ENCODE assay signal across 12 mouse cellular contexts in genomic region chr3:95394385-95394784, GRCm38 (mm10). TPM values are rescaled to one million over a fixed set of nuclear protein-coding genes. Genes with fewer than 3 reads are reported as not detected.
A peak's percentile ranks its signal among the peaks of the same experiment; 100 is the strongest.
DNase-seq lines count a peak whose midpoint lies in the region; ATAC-seq and TF ChIP-seq lines count a peak whose summit lies in the region.
"Had no signal": no experiment of that assay in that cellular context is flagged by ENCODE, and none has a peak within 500 bp of the region (broad histone marks: within the 10 kb centered on the region; RNA-seq: fewer than 3 reads in every experiment).

No protein-coding gene starts in this region.

- DNase-seq in adrenal gland, postnatal 10 days: peak; percentile 15
- no peak for DNase-seq in adrenal gland, postnatal 4 days (ENCODE audit: low spot score in 2 of 2)
- peak; percentile 1 to 4 for DNase-seq in spleen, adult 2 months (ENCODE audit: low read depth in 1 of 2, low spot score in 2 of 2)
- no peak for DNase-seq in spleen, adult 12 weeks (ENCODE audit: low spot score)
- DNase-seq in kidney, postnatal 0 days (ENCODE audit: low spot score): peak; percentile 33
- DNase-seq in splenic B cell, adult 2 months (ENCODE audit: low read depth, low spot score): peak; percentile 44
- no peak for DNase-seq in hindbrain, embryonic 14.5 days (ENCODE audit: low spot score)
- no peak for DNase-seq in right cerebral cortex, postnatal 14 days

- no peaks in the 10 kb centered on the region for H3K4me1 ChIP-seq in spleen, adult 2 months (ENCODE audit: control insufficient read depth, insufficient read depth, insufficient read length)
- H3K4me1 ChIP-seq in kidney, postnatal 0 days (replicated peaks; ENCODE audit: insufficient read depth, low read length): no peaks in the 10 kb centered on the region
- H3K4me1 ChIP-seq in hindbrain, embryonic 14.5 days (replicated peaks; ENCODE audit: control insufficient read depth, insufficient read depth, low read length): no peaks in the 10 kb centered on the region
- H3K4me1 ChIP-seq: embryonic facial prominence, embryonic 13.5 days; limb, embryonic 12.5 days had no signal

- H3K27me3 ChIP-seq in spleen, adult 2 months (ENCODE audit: control insufficient read depth, insufficient read depth, low read length): no peaks in the 10 kb centered on the region
- no peaks in the 10 kb centered on the region for H3K27me3 ChIP-seq in kidney, postnatal 0 days (ENCODE audit: insufficient read depth, low read length)
- H3K27me3 ChIP-seq in splenic B cell, adult 2 months (ENCODE audit: control insufficient read depth, insufficient read depth, low read length, poor library complexity, severe bottlenecking): no peaks in the 10 kb centered on the region
- H3K27me3 ChIP-seq in hindbrain, embryonic 14.5 days (ENCODE audit: control insufficient read depth, insufficient read depth, low read length): no peaks in the 10 kb centered on the region
- H3K27me3 ChIP-seq: embryonic facial prominence, embryonic 13.5 days; limb, embryonic 12.5 days had no signal

- no peak for TF ChIP-seq CTCF in spleen, adult 2 months (IDR thresholded peaks at IDR 0.05; ENCODE audit: extremely low read depth, insufficient read depth, insufficient read length, insufficient replicate concordance)
- peak; percentile 61 for TF ChIP-seq CTCF in kidney, postnatal 0 days (IDR thresholded peaks at IDR 0.05; ENCODE audit: low read depth)

- WGBS in spleen, adult 2 months: 67% methylated on average over 4 of the region's 4 CpGs
- WGBS in kidney, postnatal 0 days: 83% methylated on average over 4 of the region's 4 CpGs
- 93% methylated on average over 4 of the region's 4 CpGs for whole genome bisulfite sequencing in hindbrain, embryonic 14.5 days

- ATAC-seq in kidney, postnatal 0 days (replicated peaks; ENCODE audit: low FRiP score, low read depth): no peak
- no peak for ATAC-seq in hindbrain, embryonic 14.5 days (ENCODE audit: low FRiP score)

- 0 out of 2 replicates have a peak, but pooled peaks cover 4% of the 10 kb centered on the region for H3K9me3 ChIP-seq in kidney, postnatal 0 days (replicated peaks; ENCODE audit: low read length)
- no peaks in the 10 kb centered on the region for H3K9me3 ChIP-seq in hindbrain, embryonic 14.5 days (ENCODE audit: control insufficient read depth, low read length)

- no peaks in the 10 kb centered on the region for H3K36me3 ChIP-seq in spleen, adult 2 months (ENCODE audit: control insufficient read depth, insufficient read depth, low read length)
- no peaks in the 10 kb centered on the region for H3K36me3 ChIP-seq in kidney, postnatal 0 days (ENCODE audit: insufficient read depth, low read length)
- no peaks in the 10 kb centered on the region for H3K36me3 ChIP-seq in splenic B cell, adult 2 months (ENCODE audit: control insufficient read depth, insufficient read depth, low read length, poor library complexity, severe bottlenecking)
- no peaks in the 10 kb centered on the region for H3K36me3 ChIP-seq in hindbrain, embryonic 14.5 days (replicated peaks; ENCODE audit: control insufficient read depth, insufficient read depth)
- H3K36me3 ChIP-seq: embryonic facial prominence, embryonic 13.5 days; limb, embryonic 12.5 days had no signal

- H3K4me2 ChIP-seq in kidney, postnatal 0 days (ENCODE audit: low read length): no peak overlapping the region
- no peak overlapping the region for H3K4me2 ChIP-seq in hindbrain, embryonic 14.5 days (replicated peaks)
- H3K4me2 ChIP-seq: embryonic facial prominence, embryonic 13.5 days; limb, embryonic 12.5 days had no signal

- no peak for TF ChIP-seq POLR2A in spleen, adult 2 months (IDR thresholded peaks at IDR 0.05; ENCODE audit: low read depth, low read length)

- no peak overlapping the region for H3K9ac ChIP-seq in kidney, postnatal 0 days (ENCODE audit: low read depth, low read length)
- H3K9ac ChIP-seq in hindbrain, embryonic 14.5 days: no peak overlapping the region
- H3K9ac ChIP-seq: embryonic facial prominence, embryonic 13.5 days; limb, embryonic 12.5 days had no signal

- no peak overlapping the region for H3K27ac ChIP-seq in spleen, adult 2 months (ENCODE audit: insufficient read depth, low read length)
- no peak overlapping the region for H3K27ac ChIP-seq in kidney, postnatal 0 days
- H3K27ac ChIP-seq in hindbrain, embryonic 14.5 days: no peak overlapping the region
- H3K27ac ChIP-seq: embryonic facial prominence, embryonic 13.5 days; limb, embryonic 12.5 days had no signal

- H3K4me3 ChIP-seq in spleen, adult 2 months (ENCODE audit: extremely low read depth, insufficient read depth, insufficient read length): no peak overlapping the region
- no peak overlapping the region for H3K4me3 ChIP-seq in kidney, postnatal 0 days (replicated peaks; ENCODE audit: low read depth, low read length)
- H3K4me3 ChIP-seq in hindbrain, embryonic 14.5 days (replicated peaks; ENCODE audit: low read length): no peak overlapping the region
- H3K4me3 ChIP-seq: embryonic facial prominence, embryonic 13.5 days; limb, embryonic 12.5 days had no signal

RNA-seq across cellular contexts. Expression of gene 4930558C23Rik, which starts 8.3 kb away (rescaled TPM):
- total RNA-seq in adrenal gland, postnatal 10 days (2021): not detected
- total RNA-seq in adrenal gland, postnatal 4 days (2021): not detected
- polyA plus RNA-seq in spleen, adult 2 months (2012; rRNA removed): not detected in 2 replicates
- 0.22 and 0.26 TPM in 2 replicates for polyA plus RNA-seq in kidney, postnatal 0 days (2015; fragmentation: Nextera tagmentation; extraction: Ambion mirVana)
- polyA plus RNA-seq in hindbrain, embryonic 14.5 days (2014; fragmentation: Nextera tagmentation; extraction: Ambion mirVana): not detected in 2 replicates
- total RNA-seq: neutrophil, adult 5-6 weeks had no signal
- polyA plus RNA-seq: embryonic facial prominence, embryonic 13.5 days; heart, embryonic 16.5 days; limb, embryonic 12.5 days had no signal

RNA-seq across cellular contexts. Expression of gene Setdb1, which starts 37.4 kb away (rescaled TPM):
- total RNA-seq in adrenal gland, postnatal 10 days (2021): 10 to 100 TPM; 23.8 to 30.8 TPM
- 10 to 100 TPM; 39.0 to 41.1 TPM for total RNA-seq in adrenal gland, postnatal 4 days (2021)
- polyA plus RNA-seq in spleen, adult 2 months (2012; rRNA removed): 9.4 and 10.4 TPM in 2 replicates
- polyA plus RNA-seq in kidney, postnatal 0 days (2015; fragmentation: Nextera tagmentation; extraction: Ambion mirVana): 22.2 and 23.2 TPM in 2 replicates
- polyA plus RNA-seq in hindbrain, embryonic 14.5 days (2014; fragmentation: Nextera tagmentation; extraction: Ambion mirVana): 47.6 and 54.2 TPM in 2 replicates

RNA-seq across cellular contexts. Expression of gene Arnt, which starts 39.8 kb away (rescaled TPM):
- 10 to 100 TPM; 53.4 to 64.5 TPM for total RNA-seq in adrenal gland, postnatal 10 days (2021)
- 10 to 100 TPM; 76.4 to 76.5 TPM for total RNA-seq in adrenal gland, postnatal 4 days (2021)
- 19.5 and 20.7 TPM in 2 replicates for polyA plus RNA-seq in spleen, adult 2 months (2012; rRNA removed)
- 21.6 and 26.7 TPM in 2 replicates for polyA plus RNA-seq in kidney, postnatal 0 days (2015; fragmentation: Nextera tagmentation; extraction: Ambion mirVana)
- polyA plus RNA-seq in hindbrain, embryonic 14.5 days (2014; fragmentation: Nextera tagmentation; extraction: Ambion mirVana): 12.3 and 13.3 TPM in 2 replicates

Comparison
In these comparisons a context has a peak if more than half of its experiments do, and no peak if none do; other contexts are left out.
1. DNase-seq: peak in adrenal gland, postnatal 10 days (single experiment), spleen, adult 2 months (2 of 2), kidney, postnatal 0 days (single experiment) and splenic B cell, adult 2 months (single experiment); none in adrenal gland, postnatal 4 days (0 of 2), spleen, adult 12 weeks (single experiment), hindbrain, embryonic 14.5 days (single experiment) and right cerebral cortex, postnatal 14 days (single experiment).